Mouse (Mus musculus): Measurements from ENCODE around the gene Rbm20.

Rbm20 gene

DNA sequence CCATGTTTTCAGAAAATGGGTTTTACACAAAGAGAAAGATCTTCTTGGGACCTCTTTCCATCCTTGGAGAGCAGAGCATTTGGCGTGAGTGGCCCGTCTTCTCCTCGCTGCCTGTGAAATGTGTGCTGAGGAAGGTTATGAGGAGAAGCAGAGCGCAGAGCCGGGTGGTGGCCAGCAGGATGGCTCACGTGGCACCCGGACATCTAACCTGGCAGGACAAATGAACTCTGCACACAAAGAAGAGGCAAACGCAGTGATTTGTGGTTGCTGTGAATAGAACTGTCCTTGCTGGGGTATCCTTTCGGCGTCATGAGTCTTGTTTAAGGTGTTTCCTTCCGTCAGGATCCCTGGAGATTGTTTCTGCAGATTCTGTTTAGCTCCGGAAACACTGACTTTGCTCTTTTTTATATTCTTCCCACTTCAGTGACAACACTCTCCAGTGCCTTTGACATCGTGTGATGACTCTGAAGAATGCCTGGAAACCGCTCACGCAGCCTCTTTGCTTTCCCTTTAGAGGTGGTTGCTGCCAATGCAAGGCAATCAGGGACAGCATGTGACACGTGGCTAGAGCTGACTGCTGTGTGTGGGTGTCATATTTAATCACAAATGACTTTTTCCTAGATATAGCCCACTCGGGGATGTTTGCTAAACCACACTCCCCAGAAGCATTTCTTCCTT is 80.5 kb downstream of the Rbm20 start:
- DNase-seq (ENCODE audit: low spot score): no peak

- no peak for DNase-seq (ENCODE audit: low spot score)
Observed at GRCm38 (mm10) chr19:53758881-53759418, 81.8 kb downstream of the Rbm20 start.

DNA sequence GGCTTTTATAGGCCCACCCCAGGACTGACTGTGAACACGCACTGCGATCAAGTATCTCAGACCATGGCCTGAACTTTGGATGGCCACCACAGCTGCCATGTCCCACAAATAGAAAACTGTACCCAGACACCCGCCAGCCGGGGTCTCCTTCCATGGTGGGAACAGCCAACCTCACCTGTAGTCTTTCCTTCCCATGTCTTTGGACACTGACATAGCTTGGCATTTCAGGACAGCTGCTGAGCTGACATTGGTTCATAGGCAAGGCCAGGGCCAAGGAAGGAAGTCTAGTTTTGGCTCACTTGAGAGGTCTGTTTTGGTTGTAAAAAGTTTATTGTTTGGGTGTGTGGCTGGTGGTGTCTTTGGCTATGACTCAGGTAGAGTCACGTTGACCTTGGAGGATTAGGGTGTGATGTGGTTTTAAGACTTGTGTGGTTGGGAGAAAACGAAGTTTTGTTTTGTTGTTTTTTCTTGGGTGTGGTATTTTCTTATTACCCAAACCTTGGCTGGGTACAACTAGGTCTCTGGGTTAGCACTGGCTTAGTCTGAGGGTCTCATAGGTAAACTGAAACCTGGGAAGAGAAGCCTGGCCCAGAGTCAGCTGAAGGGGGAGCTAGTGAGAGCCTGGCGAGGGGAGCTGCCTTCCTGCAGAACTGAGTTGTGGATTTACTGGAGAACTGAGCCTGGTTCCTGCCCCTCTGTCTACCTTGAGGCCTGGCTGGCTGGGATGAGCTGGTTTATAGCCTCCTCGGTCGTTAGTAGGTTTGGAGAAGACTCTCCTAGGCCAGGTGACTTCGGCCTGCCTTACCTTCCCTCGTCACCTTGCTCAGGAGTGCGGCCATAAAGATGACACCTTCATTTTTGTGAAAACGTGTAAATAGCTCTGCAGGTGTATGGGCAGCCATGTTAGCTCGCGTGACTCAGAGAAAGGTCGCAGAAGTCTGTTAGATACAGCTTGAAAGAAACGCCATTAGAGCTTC is 83.3 kb downstream of the Rbm20 start:
- no peak for DNase-seq (ENCODE audit: low spot score)

DNA sequence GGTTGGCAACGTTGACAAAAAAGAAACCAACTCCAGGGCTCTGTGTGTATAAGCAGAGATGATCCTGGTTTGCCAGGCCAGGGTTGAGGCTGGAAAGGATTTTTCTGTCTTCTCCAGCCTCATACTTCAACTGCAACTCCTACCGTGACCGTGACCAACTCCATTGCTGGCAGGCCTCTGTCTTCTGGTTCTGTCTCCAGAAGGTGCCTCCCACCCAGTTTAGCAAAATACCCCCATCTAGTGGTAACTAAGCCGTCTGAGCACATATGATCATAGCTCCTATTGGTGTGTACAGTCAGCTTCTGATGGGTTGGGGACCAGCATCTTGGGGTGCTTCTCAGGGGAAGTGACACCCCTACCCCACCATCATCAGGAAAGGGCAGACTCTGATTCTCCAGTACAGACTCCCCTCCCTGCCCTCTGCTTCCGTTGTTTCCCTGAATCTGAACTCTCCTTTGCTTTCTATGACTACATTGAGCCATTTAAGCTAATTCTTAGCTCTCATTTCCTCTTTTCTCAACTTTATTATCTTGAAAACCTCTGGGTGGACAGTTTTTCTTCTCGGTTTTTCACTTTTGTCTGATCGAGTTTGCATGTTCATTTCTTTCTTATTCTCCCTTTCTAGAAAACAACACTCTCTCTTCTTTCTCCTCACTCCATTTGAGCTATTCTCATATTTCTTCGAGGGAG is 85.8 kb downstream of the Rbm20 start:
- no peak for DNase-seq (ENCODE audit: low spot score)

DNA sequence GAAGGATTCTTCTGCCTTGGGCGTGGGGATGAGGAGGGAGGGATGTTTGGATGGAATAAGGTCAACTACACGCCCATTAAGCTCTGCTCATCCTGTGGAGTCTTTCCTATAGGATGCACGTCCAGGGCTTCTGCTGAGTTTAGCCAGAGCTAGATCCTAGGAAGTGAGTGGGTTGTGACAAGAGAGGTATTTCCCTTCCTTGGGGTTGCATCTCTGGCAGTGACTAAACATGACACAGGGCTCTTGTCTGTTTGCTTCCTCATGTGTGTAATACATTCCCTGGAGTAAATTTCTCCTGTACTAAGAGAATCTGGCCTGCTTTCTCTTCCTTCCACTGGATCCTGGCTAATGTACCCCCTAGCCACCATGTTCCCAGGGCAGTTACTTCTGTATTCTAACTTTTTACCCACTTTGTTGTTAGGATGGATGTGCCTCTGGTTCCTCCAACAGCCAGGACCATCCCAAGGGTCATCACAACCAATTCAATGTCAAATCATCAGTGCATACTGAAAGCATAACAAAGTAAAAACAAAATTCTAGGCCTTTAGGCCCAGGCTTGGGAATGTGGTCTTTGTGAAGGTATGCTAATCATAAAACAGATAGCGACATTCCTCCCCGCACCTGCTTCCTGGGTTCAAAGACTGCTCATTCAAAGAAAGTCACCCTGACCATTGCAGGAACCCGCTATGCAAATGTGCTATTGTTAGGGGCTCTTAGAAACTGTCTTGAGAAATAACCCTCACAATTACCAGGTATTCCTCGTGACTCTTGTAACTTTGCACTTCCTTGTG is 87.8 kb downstream of the Rbm20 start:
- DNase-seq (ENCODE audit: low spot score): no peak

DNA sequence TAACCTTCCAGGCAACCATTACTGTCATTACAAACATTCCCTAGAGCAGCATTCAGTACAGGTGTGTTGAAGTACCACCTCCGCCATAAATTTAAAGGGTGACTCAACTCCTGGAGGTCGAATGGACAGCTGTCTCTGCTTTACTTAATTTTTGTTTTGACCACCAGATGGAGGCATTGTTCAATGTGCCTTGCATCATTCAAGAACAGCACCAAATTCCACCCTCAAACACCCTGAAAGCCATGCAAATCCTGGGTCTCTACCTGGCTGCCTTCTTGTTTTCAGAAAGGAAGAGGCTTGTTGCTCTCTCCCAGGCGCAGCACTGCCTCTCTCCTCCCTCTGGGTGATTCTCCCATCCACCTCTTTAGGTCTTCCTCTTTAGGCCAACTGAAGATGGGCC is 91.4 kb downstream of the Rbm20 start:
- no peak for DNase-seq (ENCODE audit: low spot score)

DNA sequence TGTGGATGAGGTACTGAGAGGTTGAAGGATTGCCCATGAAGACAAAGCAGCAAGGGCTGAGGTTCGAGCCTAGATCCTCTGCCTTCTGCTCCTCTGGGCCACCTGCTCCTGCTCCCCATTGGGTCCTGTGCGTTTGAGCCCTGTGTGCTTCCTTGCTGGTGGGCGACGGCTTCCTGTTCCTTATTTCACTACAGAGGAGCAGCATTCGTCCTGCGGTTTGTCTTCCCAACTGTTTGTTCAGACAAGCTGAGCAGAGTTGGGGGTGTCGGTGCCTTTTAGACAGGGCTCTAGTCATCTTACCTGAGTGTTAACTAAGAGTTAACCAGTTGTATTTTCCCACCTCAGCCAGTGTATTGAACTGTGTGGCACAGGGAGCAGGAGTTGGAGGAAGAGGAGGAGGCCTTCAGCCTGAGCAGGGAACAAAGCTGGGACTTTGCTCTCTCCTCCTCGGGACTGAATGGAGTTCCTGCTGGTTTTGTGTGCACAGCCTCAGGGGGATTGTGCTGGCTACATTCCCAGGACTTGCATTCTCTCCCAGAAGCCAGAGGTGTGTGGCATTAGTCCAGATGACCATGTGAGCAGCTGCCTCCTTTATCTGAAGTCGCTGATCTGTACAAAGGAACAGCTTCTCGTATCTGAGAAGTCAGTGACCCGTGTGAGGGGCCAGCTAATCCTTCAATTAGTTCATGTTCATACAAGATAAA is 97.0 kb downstream of the Rbm20 start:
- peak; percentile 36 for DNase-seq (ENCODE audit: low spot score)

DNA sequence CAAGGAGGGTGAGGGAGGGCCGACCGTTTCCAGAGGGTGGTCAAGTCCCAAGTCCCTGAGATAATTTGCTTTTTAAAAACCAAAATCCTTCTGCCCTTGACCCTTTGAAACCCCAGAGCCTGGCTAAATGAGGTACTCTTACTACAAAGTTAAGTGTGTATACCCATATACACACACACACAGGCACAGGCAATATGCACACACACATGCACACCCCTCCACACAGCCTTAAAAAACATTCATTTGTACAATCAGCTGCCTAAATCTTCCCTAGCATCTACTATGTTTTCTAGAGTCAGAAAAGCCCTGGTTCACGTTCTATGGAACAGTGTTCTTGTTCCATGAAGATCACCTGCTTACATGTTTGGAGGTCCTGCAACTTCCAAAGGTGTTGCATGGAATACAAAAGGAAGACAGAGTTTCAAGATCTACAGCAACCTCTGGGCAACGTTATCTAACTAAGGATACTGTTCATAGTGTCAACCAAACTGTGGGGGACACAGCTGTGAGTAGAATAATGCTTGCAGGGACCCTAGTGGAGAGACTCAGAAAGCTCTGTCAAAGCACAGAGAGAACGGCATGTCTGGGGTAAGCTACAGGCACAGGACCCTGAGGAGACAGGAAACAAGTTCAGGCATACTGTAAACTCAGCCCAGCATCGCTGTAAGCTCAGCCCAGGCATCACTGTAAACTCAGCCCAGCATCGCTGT is 97.7 kb downstream of the Rbm20 start:
- no peak for DNase-seq (ENCODE audit: low spot score)

GRCm38 (mm10) chr19:53779402-53779801 is 102.3 kb downstream of the Rbm20 start:
- DNase-seq (ENCODE audit: low spot score): no peak

DNA sequence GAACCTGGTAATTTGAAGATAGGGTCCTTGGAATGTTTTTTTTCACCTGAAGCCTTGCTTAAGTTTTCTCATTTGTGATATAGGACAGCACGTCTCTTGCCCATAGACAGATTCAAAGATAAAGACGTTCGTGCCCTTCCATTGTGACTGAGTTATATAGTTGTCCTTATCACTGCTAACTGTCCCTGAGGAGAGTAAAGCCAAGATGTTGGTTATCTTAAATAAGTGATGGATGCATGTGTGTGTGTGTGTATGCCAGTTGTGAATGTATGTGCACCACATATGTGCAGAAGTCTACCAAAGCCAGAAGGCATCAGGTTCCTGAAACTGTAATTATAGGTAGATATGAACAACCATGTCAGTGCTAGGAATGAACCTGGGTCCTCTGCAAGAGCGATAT is 102.7 kb downstream of the Rbm20 start:
- no peak for DNase-seq (ENCODE audit: low spot score)

- DNase-seq (ENCODE audit: low spot score): no peak
Observed at GRCm38 (mm10) chr19:53780752-53781602, 103.9 kb downstream of the Rbm20 start.

- no peak for DNase-seq (ENCODE audit: low spot score)
Observed at GRCm38 (mm10) chr19:53781826-53782225, 104.7 kb downstream of the Rbm20 start.

DNA sequence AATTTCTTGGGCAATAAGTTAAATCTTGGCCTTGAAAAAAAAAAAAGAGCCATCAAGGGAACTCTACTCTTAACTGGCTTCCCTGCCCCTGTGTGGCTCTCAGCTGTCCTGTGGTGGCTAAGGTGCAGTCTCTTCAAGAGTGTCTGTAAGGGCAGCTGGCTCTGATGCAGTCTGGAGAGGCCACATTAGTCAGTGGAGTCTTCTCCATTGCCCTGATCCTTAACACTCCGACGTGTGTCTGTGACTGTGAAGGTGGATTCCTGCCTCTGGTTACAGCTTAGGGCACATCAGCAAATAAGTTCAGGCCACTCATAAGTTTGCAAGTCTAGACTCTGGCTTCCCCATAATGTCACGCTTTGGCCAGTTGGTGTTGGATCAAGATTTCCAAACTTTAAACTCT is 108.2 kb downstream of the Rbm20 start:
- no peak for DNase-seq (ENCODE audit: low spot score)

DNA sequence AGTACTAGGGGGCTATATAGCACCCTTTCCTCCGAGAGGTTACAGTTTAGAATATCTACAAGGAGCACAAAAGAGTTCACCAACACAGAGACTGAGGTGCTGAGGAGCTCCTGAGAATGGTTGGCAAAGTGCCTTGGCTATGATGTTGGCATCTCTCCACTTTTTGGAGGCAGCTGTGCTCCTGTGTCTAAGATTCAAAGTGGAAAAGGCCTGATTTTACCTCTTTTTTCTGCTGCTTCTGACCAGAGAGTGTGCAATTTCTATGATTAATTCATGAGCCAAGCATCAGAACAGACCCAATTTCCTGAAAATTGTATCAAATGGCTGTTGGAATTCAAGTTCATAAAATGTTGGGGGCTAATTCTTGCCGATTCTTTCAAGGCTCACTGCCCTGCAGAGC is 109.1 kb downstream of the Rbm20 start:
- DNase-seq (ENCODE audit: low spot score): no peak

- no peak for DNase-seq (ENCODE audit: low spot score)
Observed at GRCm38 (mm10) chr19:53786836-53787235, 109.7 kb downstream of the Rbm20 start.

- DNase-seq (ENCODE audit: low spot score): no peak
Observed at GRCm38 (mm10) chr19:53788621-53789331, 111.7 kb downstream of the Rbm20 start.

- DNase-seq (ENCODE audit: low spot score): no peak
Observed at GRCm38 (mm10) chr19:53789571-53789970, 112.5 kb downstream of the Rbm20 start.
